Mouse (Mus musculus) urinary bladder, adult 2 months (tissue): ENCODE results near the gene Fmnl3. TPM values are rescaled to one million over a fixed set of nuclear protein-coding genes. Genes with fewer than 3 reads are reported as not detected.

Experiments
- DNase-seq: peaks from one replicate; pipeline ENCODE4 v3.0.0; 2022; ENCODE audit warnings: low spot score
- polyA plus RNA-seq: library from polyadenylated mRNA; depleted of rRNA; stranded (reverse); fragments of >200 nt; gene quantifications from 2 replicates; pipeline ENCODE4 v1.2.3, GENCODE M21; 2012; rRNA removed

Gene Fmnl3
- 8.9 and 9.9 TPM in 2 replicates for polyA plus RNA-seq

- peak; percentile 98 for DNase-seq
These were observed at the start of gene Fmnl3 for GRCm38 (mm10) chr15:99370259-99370691. Gene Fmnl3, minus strand, starts transcription at chr15:99370482.

DNA sequence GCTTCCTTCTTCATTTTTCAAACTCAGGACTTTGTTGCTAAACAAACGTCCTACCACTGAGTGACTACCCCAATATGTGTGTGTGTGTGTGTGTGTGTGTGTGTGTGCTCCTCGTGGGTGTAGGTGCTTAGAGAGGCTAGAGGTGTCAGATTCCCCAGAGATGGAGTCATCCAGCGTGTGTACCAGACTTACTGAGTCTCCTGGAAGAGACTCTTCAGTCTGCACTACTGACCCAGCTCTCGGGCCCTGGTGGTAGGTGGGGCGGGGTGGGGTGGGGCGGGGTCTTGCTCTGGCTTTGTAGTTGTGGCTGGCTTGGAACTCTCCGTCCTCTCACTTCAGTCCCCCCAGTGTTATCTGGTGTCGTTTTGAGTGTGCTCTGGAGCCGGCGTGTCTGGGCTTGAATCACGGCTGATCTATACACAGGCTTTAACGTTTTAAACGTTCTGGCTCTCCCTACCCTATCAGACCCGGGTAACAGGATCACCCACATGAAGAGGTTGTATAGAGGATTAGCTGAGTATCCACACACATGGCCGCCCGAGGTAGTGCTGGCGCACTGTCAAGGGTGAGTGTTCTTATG lies 47.5 kb upstream of the Fmnl3 start:
- DNase-seq, result no peak

DNA sequence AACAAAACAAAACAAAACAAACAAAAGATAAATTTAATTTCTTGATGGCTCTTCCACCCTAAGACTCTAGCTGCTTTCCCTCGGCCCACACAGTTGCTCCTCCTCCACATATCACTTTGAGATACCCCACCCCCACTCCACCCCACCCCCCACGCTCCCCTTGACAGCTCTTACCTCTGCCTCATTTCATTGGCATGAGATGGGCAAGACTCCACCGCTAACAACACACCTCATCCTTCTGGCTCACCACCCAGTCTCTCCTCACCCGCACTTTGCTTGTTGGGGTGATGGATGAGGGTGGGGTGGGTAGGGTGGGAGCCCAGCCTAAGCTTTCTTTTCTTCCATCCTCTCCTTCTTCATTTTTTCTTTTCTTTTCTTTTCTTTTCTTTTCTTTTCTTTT lies 46.7 kb upstream of the Fmnl3 start:
- DNase-seq, result no peak

GRCm38 (mm10) chr15:99416348-99416882 lies 46.1 kb upstream of the Fmnl3 start:
- no peak for DNase-seq

DNA sequence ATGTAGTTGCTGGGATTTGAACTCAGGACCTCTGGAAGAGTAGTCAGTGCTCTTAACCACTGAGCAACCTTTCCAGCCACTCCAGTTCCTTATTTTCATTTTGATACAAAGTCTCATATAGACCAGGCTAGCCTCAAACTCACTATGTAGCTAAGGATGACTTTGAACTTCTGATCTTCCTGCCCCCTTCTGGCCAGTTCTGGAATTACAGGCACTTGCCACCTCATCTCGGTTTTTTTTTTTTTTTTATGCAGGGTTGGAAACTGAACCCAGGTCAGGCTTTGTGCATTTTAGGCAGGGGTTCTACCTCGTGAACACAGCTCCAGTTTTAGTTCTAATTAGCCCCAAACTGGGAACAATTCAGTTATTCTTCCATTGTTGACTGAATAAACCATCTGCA lies 45.5 kb upstream of the Fmnl3 start:
- no peak for DNase-seq

GRCm38 (mm10) chr15:99411747-99412146 lies 41.5 kb upstream of the Fmnl3 start:
- DNase-seq, result no peak

GRCm38 (mm10) chr15:99408845-99409244 lies 38.6 kb upstream of the Fmnl3 start:
- no peak for DNase-seq

GRCm38 (mm10) chr15:99406986-99407570 lies 36.8 kb upstream of the Fmnl3 start:
- no peak for DNase-seq

- DNase-seq, result no peak
These were observed 34.9 kb upstream of the Fmnl3 start for GRCm38 (mm10) chr15:99405150-99405549.

- no peak for DNase-seq
These were observed 33.0 kb upstream of the Fmnl3 start for GRCm38 (mm10) chr15:99403159-99403889.

GRCm38 (mm10) chr15:99400602-99401001 lies 30.3 kb upstream of the Fmnl3 start:
- DNase-seq, result no peak

DNA sequence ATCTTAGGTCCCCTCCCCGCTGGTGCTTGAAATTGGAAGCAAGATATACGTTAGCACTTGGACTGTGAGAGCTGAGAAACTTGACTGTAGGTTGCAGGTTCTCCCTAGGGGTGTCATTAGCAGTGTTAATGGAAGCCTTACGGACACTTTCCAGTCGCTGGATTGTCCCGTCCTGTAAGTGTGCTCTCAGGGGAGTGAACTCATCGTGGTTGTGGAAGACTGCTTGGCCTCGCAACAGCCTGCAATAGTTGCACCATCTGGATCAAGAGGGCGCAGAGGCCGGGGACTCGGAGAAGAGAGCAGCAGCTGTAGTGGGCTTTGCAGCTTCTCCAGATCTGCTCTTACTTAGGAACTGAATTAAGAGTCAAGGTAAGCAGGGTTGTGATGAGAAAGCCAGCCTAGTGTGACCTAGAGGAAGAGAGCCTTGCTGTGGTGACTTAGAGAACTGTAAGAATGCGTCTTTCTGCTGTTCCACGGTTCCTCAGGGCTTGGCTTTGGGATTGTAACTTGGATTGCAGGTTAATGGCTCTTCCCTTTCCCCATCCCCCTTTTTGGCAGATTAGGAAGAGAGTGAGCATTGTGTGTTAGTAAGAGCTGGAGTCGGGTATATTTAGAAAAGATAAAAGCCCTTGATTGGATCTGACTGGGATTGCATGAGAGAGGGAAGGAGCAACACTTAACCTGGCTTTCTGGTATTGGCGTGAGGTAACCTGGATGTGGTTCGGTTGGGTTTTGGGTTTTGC lies 29.4 kb upstream of the Fmnl3 start:
- DNase-seq, result no peak

- no peak for DNase-seq
These were observed 27.3 kb upstream of the Fmnl3 start for GRCm38 (mm10) chr15:99397622-99398021.

GRCm38 (mm10) chr15:99396875-99397274 lies 26.6 kb upstream of the Fmnl3 start:
- DNase-seq, result no peak

GRCm38 (mm10) chr15:99396462-99396861 lies 26.2 kb upstream of the Fmnl3 start:
- DNase-seq, result no peak

GRCm38 (mm10) chr15:99393386-99394252 lies 23.3 kb upstream of the Fmnl3 start:
- no peak for DNase-seq

DNA sequence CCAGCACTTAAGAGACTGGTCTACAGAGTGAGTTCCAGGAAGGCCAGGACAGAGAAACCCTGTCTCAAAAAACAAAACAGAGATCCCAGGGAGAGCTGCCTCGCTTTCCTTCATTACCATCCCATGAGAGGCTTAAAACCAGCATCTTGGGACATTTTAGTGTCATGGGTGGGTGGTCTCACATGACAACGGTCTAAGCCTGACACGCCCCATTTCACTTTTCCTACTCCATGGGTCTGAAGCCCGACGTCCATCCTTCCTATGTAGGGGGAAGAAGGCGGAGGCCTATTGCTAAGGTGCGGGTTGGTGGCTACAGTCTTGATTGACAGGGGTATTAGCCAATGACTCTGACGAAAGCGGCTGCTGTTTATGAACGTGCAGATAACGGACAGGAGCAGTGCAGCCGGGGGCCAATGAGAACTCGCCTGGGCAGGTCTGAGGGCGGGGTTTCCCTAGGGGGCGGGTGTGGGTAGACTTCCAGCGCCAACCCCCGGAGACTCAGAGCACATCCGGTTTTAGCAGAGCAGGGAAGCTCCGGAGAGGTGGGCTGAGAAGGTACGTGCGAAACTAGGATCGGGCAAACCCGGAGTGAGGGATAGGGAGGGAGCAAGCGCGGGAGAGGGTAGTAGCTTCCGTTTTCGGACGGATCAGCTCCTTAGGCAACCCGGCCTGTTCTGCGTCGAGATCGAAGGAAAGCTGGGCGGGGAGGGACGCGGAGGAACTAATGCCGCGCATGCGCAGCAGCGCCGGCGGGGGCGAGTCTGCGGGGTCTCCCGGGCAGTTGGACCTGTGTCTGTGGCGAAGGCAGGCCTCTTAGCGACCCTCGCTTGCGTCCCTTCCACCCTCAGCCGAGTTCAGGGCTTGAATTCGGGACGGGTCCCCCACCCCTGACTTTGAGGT lies 22.5 kb upstream of the Fmnl3 start, which contains the start of gene Tmbim6:
Gene Tmbim6, plus strand, starts transcription at position 397 of the 900 bp plus-strand sequence.
- DNase-seq, result peak; percentile 95

DNA sequence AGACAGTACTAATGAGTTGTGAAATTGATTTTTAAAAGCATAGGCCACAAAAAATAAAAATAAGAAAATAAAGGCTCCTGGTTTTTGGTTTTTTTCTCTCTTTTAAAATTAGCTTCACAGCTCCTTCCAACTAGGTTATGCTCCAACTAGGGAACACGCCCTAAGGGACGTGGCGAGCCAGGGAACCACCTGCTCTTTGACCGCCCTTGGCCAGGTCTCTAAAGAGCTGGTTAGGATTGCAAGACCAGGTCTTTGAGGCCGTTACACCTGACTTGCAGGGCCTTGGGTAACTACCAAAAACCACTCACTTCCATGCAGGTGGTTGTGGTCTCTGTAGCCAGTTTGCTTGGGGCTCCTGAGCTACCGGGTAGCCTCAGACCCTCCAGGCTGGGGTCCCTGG lies 21.7 kb upstream of the Fmnl3 start:
- DNase-seq, result no peak

GRCm38 (mm10) chr15:99390472-99391401 lies 20.5 kb upstream of the Fmnl3 start:
- DNase-seq, result no peak
